Mouse (Mus musculus) liver, embryonic 13.5 days (tissue): ENCODE data around the gene Lipt2. TPM values are rescaled to one million over a fixed set of nuclear protein-coding genes. Genes with fewer than 3 reads are reported as not detected.

Experiments used
- ATAC-seq: fragments of 200-750 bp; cut with Nextera tagmentation; 2 replicates; pipeline ENCODE4 v1.8.0; 2017; ENCODE audit warnings: low read depth, mild to moderate bottlenecking, moderate number of reproducible peaks, moderate library complexity
- DNase-seq: peaks from one replicate; pipeline ENCODE4 v3.0.0; 2022
- H3K27ac ChIP-seq: fragments of 300-500 bp; sonication (generic); 2 replicates; pipeline ENCODE4 v1.5.1; 2015; ENCODE audit warnings: moderate library complexity, mild to moderate bottlenecking, inconsistent platforms
- H3K27me3 ChIP-seq: fragments of 300-500 bp; sonication (generic); 2 replicates; pipeline ENCODE4 v1.6.1; 2015; ENCODE audit warnings: mild to moderate bottlenecking, inconsistent platforms
- H3K36me3 ChIP-seq: fragments of 300-500 bp; sonication (generic); 2 replicates; pipeline ENCODE4 v1.6.1; 2015; ENCODE audit warnings: mild to moderate bottlenecking, inconsistent platforms
- H3K4me1 ChIP-seq: fragments of 300-500 bp; sonication (generic); replicated peaks from 2 replicates; pipeline ENCODE4 v1.6.1; 2015; ENCODE audit warnings: inconsistent platforms
- H3K4me2 ChIP-seq: fragments of 300-500 bp; sonication (generic); 2 replicates; pipeline ENCODE4 v1.6.1; 2015; ENCODE audit warnings: inconsistent platforms, mild to moderate bottlenecking, moderate library complexity
- H3K4me3 ChIP-seq: fragments of 300-500 bp; sonication (generic); replicated peaks from 2 replicates; pipeline ENCODE4 v1.5.1; 2015; ENCODE audit warnings: mild to moderate bottlenecking, inconsistent platforms
- H3K9ac ChIP-seq: fragments of 300-500 bp; sonication (generic); 2 replicates; pipeline ENCODE4 v1.6.1; 2015; ENCODE audit warnings: mild to moderate bottlenecking, inconsistent platforms
- H3K9me3 ChIP-seq: fragments of 300-500 bp; sonication (generic); replicated peaks from 2 replicates; pipeline ENCODE4 v1.6.1; 2016; ENCODE audit warnings: inconsistent platforms
- WGBS: fragments of 180-500 bp; shearing (Covaris S2); methylation state at CpG from one replicate; pipeline ENCODE4 v1.1.7; 2015; ENCODE audit not compliant: insufficient replicate concordance; 5-methylcytosine and 5-hydroxymethylcytosine counted together
- polyA plus RNA-seq: library from polyadenylated mRNA; unstranded; fragments of >200 nt; fragmentation: Nextera tagmentation; extraction: Ambion mirVana; gene quantifications from 2 replicates; pipeline ENCODE4 v1.2.1, GENCODE M21; 2015

Gene Lipt2
- 7.0 and 7.2 TPM in 2 replicates for polyA plus RNA-seq

GRCm38 (mm10) chr7:100159105-100159841 is at the start of gene Lipt2:
Lipt2 (plus strand) TSS chr7:100159277.
- H3K4me3 ChIP-seq: peak within 1 kb of the TSS; percentile 79
- ATAC-seq (peak; percentile 97), DNase-seq (peak; percentile 84)
- H3K27ac ChIP-seq: peak within 1 kb of the TSS; percentile 88
- H3K27me3 ChIP-seq: 0 out of 2 replicates have a peak, but pooled peaks cover 2% of the 10 kb centered on the region
- no peaks in the 10 kb centered on the region for H3K36me3 ChIP-seq
- H3K4me2 ChIP-seq: peak within 1 kb of the TSS; percentile 99
- WGBS: under 1% methylated on average over 78 of the region's 78 CpGs
- H3K4me1 ChIP-seq: peaks cover 17% of the 10 kb centered on the region
- no peaks in the 10 kb centered on the region for H3K9me3 ChIP-seq
- peak within 1 kb of the TSS; percentile 84 for H3K9ac ChIP-seq

- no peak overlapping the region for H3K27ac ChIP-seq
- WGBS: 80% methylated on average over 10 of the region's 10 CpGs
- H3K9ac ChIP-seq: no peak overlapping the region
- no peak overlapping the region for H3K4me2 ChIP-seq
- H3K27me3 ChIP-seq: no peaks in the 10 kb centered on the region
- DNase-seq (no peak), ATAC-seq (no peak)
- no peaks in the 10 kb centered on the region for H3K4me1 ChIP-seq
- H3K9me3 ChIP-seq: no peaks in the 10 kb centered on the region
- no peak overlapping the region for H3K4me3 ChIP-seq
- peaks cover 76% of the 10 kb centered on the region for H3K36me3 ChIP-seq
Observed at GRCm38 (mm10) chr7:100111506-100111905, 47.6 kb upstream of the Lipt2 start.

DNA sequence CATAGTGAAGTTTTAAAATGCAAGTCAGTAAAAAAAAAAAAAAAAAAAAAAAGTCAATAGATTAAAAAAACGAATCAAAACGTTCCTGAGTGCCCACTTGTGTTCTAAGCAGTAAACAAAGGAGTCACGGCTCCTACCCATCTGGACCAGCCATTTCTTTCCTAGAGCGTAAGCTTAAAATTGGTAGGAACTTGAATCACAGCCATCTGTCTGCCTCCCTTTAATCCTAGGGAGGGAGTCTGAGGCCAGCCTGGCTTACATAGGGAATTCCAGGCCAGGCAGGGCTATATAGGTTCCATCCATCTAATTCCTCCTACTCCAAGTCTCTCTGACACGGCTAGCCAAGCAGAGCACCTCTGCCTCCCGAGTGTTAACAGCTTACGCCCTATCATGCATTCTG is 45.3 kb upstream of the Lipt2 start:
- H3K36me3 ChIP-seq: peaks cover 87% of the 10 kb centered on the region
- WGBS: 82% methylated on average over 7 of the region's 7 CpGs
- no peak overlapping the region for H3K4me2 ChIP-seq
- DNase-seq (no peak), ATAC-seq (no peak)
- H3K27me3 ChIP-seq: no peaks in the 10 kb centered on the region
- no peak overlapping the region for H3K4me3 ChIP-seq
- no peaks in the 10 kb centered on the region for H3K9me3 ChIP-seq
- no peak overlapping the region for H3K27ac ChIP-seq
- peaks cover 6% of the 10 kb centered on the region for H3K4me1 ChIP-seq
- no peak overlapping the region for H3K9ac ChIP-seq

- Histone ChIP-seq H3K36me3 (peaks cover 88% of the 10 kb centered on the region), H3K27me3 (no peaks in the 10 kb centered on the region), H3K4me2 (no peak overlapping the region), H3K27ac (no peak overlapping the region), H3K4me1 (peaks cover 10% of the 10 kb centered on the region), H3K4me3 (no peak overlapping the region), H3K9me3 (no peaks in the 10 kb centered on the region), H3K9ac (no peak overlapping the region)
- WGBS: 89% methylated on average over 6 of the region's 6 CpGs
- DNase-seq (no peak), ATAC-seq (no peak)
Observed at GRCm38 (mm10) chr7:100114279-100114678, 44.8 kb upstream of the Lipt2 start.

DNA sequence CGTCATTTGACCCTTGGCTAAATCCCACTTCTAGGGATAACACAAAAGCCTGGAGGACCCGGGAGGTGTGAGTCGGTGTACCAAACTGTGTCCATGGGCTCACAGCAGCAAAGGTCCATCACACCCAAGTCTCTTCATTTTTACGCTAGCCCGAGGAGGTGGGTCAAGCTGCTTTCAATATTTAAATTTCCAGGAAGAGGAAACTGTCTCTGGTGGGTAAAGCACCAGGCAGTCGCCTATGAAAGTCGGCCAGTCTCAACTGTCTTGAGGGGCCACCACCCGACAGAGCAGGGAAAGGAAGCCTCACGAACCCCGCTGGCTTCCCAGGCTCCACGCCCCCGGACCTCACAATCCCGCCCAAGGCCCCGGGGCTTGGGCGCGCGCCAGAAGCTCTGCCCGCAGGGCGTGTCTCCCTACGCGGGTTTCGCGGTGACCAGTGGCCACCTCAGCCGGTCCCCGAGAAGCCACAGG is 38.3 kb upstream of the Lipt2 start:
- Histone ChIP-seq H3K27me3 (no peaks in the 10 kb centered on the region), H3K4me2 (peak overlapping the region; percentile 82), H3K27ac (peak overlapping the region; percentile 88), H3K36me3 (peaks cover 42% of the 10 kb centered on the region), H3K4me3 (peak overlapping the region; percentile 88), H3K4me1 (peaks cover 34% of the 10 kb centered on the region), H3K9me3 (no peaks in the 10 kb centered on the region), H3K9ac (peak overlapping the region; percentile 97)
- peak; percentile 58 for DNase-seq
- peak; percentile 75 for ATAC-seq
- WGBS: under 1% methylated on average over 25 of the region's 25 CpGs

GRCm38 (mm10) chr7:100121376-100121789 is 37.7 kb upstream of the Lipt2 start, which contains the start of gene Pold3:
Pold3 (minus strand) TSS chr7:100121565.
- DNase-seq: peak; percentile 98
- H3K9ac ChIP-seq: peak within 1 kb of the TSS; percentile 97
- peak; percentile 95 for ATAC-seq
- no peaks in the 10 kb centered on the region for H3K27me3 ChIP-seq
- peak within 1 kb of the TSS; percentile 82 for H3K4me2 ChIP-seq
- WGBS: 0% methylated on average over 33 of the region's 33 CpGs
- H3K9me3 ChIP-seq: no peaks in the 10 kb centered on the region
- H3K36me3 ChIP-seq: peaks cover 37% of the 10 kb centered on the region
- peak within 1 kb of the TSS; percentile 88 for H3K4me3 ChIP-seq
- H3K27ac ChIP-seq: peak within 1 kb of the TSS; percentile 88
- H3K4me1 ChIP-seq: peaks cover 34% of the 10 kb centered on the region

GRCm38 (mm10) chr7:100123486-100123885 is 35.6 kb upstream of the Lipt2 start:
- H3K36me3 ChIP-seq: peaks cover 16% of the 10 kb centered on the region
- H3K4me2 ChIP-seq: no peak overlapping the region
- H3K9ac ChIP-seq: no peak overlapping the region
- no peak overlapping the region for H3K4me3 ChIP-seq
- H3K9me3 ChIP-seq: no peaks in the 10 kb centered on the region
- peaks cover 31% of the 10 kb centered on the region for H3K4me1 ChIP-seq
- H3K27me3 ChIP-seq: no peaks in the 10 kb centered on the region
- no peak overlapping the region for H3K27ac ChIP-seq
- ATAC-seq: no peak
- peak; percentile 37 for DNase-seq
- 43% methylated on average over 6 of the region's 6 CpGs for WGBS

DNA sequence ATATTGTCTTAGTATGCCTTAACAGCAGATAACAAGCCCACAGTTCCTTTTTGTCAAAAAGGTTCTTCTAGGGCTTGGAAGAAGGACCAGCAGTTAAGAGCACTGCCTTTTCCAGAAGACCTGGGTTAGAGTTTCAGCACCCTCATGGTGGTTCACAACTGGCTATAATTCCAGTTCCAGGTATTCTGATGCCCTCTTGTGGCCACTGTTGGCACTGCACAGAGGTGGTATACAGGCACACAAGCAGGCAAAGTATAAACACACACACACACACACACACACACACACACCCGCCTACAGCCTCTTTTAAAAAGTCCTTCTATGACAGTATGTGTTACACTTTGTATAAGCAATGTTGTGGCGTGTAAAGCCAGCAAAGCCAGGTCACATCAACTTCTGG is 34.9 kb upstream of the Lipt2 start:
- no peaks in the 10 kb centered on the region for H3K9me3 ChIP-seq
- H3K27ac ChIP-seq: no peak overlapping the region
- H3K4me3 ChIP-seq: no peak overlapping the region
- DNase-seq (peak; percentile 35), ATAC-seq (no peak)
- no peaks in the 10 kb centered on the region for H3K27me3 ChIP-seq
- H3K36me3 ChIP-seq: peaks cover 9% of the 10 kb centered on the region
- no peak overlapping the region for H3K4me2 ChIP-seq
- 56% methylated on average over 2 of the region's 2 CpGs for WGBS
- H3K9ac ChIP-seq: no peak overlapping the region
- H3K4me1 ChIP-seq: peaks cover 24% of the 10 kb centered on the region

DNA sequence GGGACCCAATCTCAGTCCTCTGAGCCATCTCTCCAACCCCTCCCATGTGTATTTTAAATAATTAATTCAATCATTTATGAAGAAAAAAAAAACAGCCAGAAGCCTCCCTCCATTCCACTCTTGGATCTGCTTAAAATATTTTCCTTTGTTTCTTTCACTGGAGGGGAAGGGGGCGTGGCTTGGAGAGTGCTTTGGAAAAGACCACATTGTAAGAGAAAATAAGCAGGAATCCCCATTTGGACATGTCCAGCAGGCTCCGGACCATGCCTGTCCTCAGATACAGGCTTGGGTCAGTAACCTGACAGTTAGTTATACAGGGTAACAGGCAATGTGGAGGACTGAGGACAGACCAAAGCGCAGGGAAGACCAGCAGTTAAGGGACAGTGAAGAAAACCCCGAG is 33.9 kb upstream of the Lipt2 start:
- H3K9ac ChIP-seq: no peak overlapping the region
- WGBS: 57% methylated on average over 4 of the region's 4 CpGs

GRCm38 (mm10) chr7:100126514-100126913 is 32.6 kb upstream of the Lipt2 start:
- Histone ChIP-seq H3K9ac (no peak overlapping the region), H3K36me3 (no peaks in the 10 kb centered on the region), H3K27me3 (no peaks in the 10 kb centered on the region), H3K4me3 (no peak overlapping the region), H3K4me1 (peaks cover 9% of the 10 kb centered on the region), H3K4me2 (no peak overlapping the region), H3K9me3 (no peaks in the 10 kb centered on the region), H3K27ac (no peak overlapping the region)
- WGBS: 74% methylated on average over 7 of the region's 7 CpGs
- no peak for DNase-seq
- no peak for ATAC-seq

More for the DNA sequence above, 33.9 kb upstream of the Lipt2 start:
- no peaks in the 10 kb centered on the region for H3K27me3 ChIP-seq
- no peak overlapping the region for H3K4me2 ChIP-seq
- H3K9me3 ChIP-seq: no peaks in the 10 kb centered on the region
- H3K36me3 ChIP-seq: no peaks in the 10 kb centered on the region
- DNase-seq (no peak), ATAC-seq (no peak)
- H3K27ac ChIP-seq: no peak overlapping the region
- H3K4me3 ChIP-seq: no peak overlapping the region
- peaks cover 15% of the 10 kb centered on the region for H3K4me1 ChIP-seq

DNA sequence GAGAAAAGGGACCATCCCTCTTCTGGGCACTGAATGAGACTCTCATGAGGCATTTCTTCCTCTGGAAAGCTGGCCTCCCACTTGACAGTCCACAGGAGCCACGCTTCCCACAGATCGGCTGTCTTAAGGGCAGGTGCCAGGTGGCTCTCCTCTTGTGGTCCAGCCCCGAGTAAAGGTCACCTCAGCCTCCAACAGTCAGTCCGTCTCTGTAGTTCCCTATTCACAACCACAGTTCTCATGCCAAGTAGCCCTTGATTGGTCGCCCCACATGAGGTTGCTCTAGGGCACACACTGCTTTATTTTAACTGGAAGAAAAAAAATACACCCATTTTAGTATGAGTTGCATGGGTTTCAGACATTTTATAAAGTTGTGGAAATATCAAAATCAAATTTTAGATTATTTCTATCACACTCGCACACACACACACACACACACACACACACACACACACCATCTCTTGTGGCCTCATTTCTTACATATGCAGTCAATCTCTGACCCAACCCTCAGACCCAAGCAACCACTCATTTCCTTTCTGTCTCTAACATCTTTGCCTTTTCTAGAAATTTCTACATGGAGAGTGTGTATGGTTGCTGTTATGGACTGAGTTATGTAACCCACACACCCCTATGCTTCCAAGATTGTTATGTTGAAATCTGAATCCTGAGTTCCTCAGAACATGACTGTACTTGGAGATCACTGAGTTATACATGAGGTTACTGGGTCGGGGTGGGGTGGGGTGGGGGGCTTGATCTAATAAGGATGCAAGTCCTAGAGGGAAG is 30.6 kb upstream of the Lipt2 start:
- Histone ChIP-seq H3K27ac (no peak overlapping the region), H3K4me2 (no peak overlapping the region), H3K4me3 (no peak overlapping the region), H3K36me3 (no peaks in the 10 kb centered on the region), H3K9ac (no peak overlapping the region), H3K27me3 (no peaks in the 10 kb centered on the region), H3K9me3 (no peaks in the 10 kb centered on the region), H3K4me1 (no peaks in the 10 kb centered on the region)
- 43% methylated on average over 7 of the region's 7 CpGs for WGBS
- DNase-seq (no peak), ATAC-seq (no peak)
